Mouse (Mus musculus): ENCODE results near the gene Gm5416. TPM values are rescaled to one million over a fixed set of nuclear protein-coding genes. Genes with fewer than 3 reads are reported as not detected.
"Not testable (repeated sequence)": the region's sequence is repeated elsewhere in the genome, so short reads cannot be mapped to it uniquely, and the experiment has no call there.

The Gm5416 gene
- polyA plus RNA-seq (2015; fragmentation: Nextera tagmentation; extraction: Ambion mirVana): 1.2 TPM in 1 of 2 replicates, not detected in the other

DNA sequence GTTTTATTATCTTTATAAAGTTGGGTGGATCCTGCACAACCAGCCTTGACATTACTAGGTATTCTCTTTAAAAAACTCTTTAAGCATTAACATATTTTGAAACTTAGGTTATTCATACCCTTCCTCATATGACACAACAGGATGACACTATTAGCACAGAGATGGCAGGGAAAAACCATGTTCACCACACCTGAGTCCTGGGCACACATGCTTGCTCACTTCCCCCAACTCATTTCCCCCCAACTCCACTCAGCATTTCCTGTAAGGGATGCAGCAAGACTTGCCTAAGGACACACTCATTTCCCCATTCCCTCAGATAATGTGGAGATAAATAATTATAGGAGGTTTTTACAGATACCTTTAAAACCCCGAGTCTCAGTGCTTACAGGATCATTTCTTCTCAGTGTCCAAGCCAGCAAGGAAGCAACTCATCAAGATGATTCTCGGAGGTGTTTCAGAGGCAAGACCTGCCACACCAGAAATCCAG, at the start of gene Gm5416:
TSS of gene Gm5416 (plus strand) at position 437 of the 487 bp plus-strand sequence.
- Histone ChIP-seq H3K27ac (no peak within 1 kb of the TSS), H3K27me3 (no peaks in the 10 kb centered on the region), H3K9me3 (replicated peaks) (no peaks in the 10 kb centered on the region), H3K36me3 (no peaks in the 10 kb centered on the region), H3K9ac (no peak within 1 kb of the TSS), H3K4me1 (replicated peaks) (no peaks in the 10 kb centered on the region), H3K4me2 (no peak within 1 kb of the TSS), H3K4me3 (replicated peaks) (no peak within 1 kb of the TSS)
- 39% methylated on average over 2 of the region's 2 CpGs for WGBS (ENCODE audit: insufficient replicate concordance)
- DNase-seq (no peak), ATAC-seq (ENCODE audit: low read depth) (no peak)

GRCm38 (mm10) chr16:36167841-36168240, 42.4 kb upstream of the Gm5416 start:
- H3K4me1 ChIP-seq (replicated peaks); H3K9me3 ChIP-seq (replicated peaks); DNase-seq; H3K4me2 ChIP-seq; H3K36me3 ChIP-seq; H3K9ac ChIP-seq; H3K4me3 ChIP-seq (replicated peaks); H3K27me3 ChIP-seq; ATAC-seq (ENCODE audit: low read depth); H3K27ac ChIP-seq: not testable (repeated sequence)
- 67% methylated on average over 9 of the region's 10 CpGs for WGBS (ENCODE audit: insufficient replicate concordance)

DNA sequence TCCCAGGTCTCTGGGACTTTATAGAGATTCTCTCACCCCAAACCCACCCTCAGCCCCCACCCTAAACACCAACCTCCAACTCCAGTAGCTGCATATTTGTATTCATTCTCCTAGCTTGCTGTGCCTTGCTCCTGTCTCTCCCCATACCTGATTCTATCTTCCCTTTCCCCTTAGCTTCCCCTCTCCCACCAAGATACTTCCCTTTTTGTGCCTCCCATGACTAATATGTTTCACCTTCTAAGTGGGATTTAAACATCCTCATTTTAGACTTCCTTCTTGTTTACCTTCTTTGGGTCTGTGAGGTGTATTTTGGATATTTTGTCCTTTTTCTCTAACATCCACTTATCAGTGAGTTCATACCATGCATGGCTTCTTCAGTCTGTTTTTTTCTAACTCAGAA, 34.1 kb upstream of the Gm5416 start:
- Histone ChIP-seq H3K4me3 (replicated peaks) (no peak overlapping the region), H3K9me3 (replicated peaks) (no peaks in the 10 kb centered on the region), H3K27ac (no peak overlapping the region), H3K4me1 (replicated peaks) (no peaks in the 10 kb centered on the region), H3K9ac (no peak overlapping the region), H3K36me3 (no peaks in the 10 kb centered on the region), H3K27me3 (no peaks in the 10 kb centered on the region), H3K4me2 (no peak overlapping the region)
- no peak for ATAC-seq (ENCODE audit: low read depth)
- DNase-seq: no peak

- WGBS (ENCODE audit: insufficient replicate concordance): 55% methylated on average over 2 of the region's 2 CpGs
- Histone ChIP-seq H3K27ac (no peak overlapping the region), H3K4me2 (no peak overlapping the region)
Measured at GRCm38 (mm10) chr16:36179910-36180309, 30.3 kb upstream of the Gm5416 start.

GRCm38 (mm10) chr16:36183912-36184311, 26.3 kb upstream of the Gm5416 start, which contains the start of gene Gm5483:
Gene Gm5483 (plus strand): TSS chr16:36184212.
- H3K4me1 ChIP-seq (replicated peaks); ATAC-seq (ENCODE audit: low read depth); DNase-seq; H3K27me3 ChIP-seq; H3K9ac ChIP-seq; H3K4me3 ChIP-seq (replicated peaks); H3K4me2 ChIP-seq; H3K27ac ChIP-seq; H3K9me3 ChIP-seq (replicated peaks); H3K36me3 ChIP-seq: not testable (repeated sequence)
- 52% methylated on average over 4 of the region's 4 CpGs for WGBS (ENCODE audit: insufficient replicate concordance)

More at GRCm38 (mm10) chr16:36179910-36180309, 30.3 kb upstream of the Gm5416 start:
- no peaks in the 10 kb centered on the region for H3K4me1 ChIP-seq (replicated peaks)
- no peaks in the 10 kb centered on the region for H3K27me3 ChIP-seq
- H3K9me3 ChIP-seq (replicated peaks): no peaks in the 10 kb centered on the region
- ATAC-seq (ENCODE audit: low read depth): no peak
- no peak overlapping the region for H3K4me3 ChIP-seq (replicated peaks)
- no peak overlapping the region for H3K9ac ChIP-seq
- no peak for DNase-seq
- no peaks in the 10 kb centered on the region for H3K36me3 ChIP-seq

- 61% methylated on average over 19 of the region's 19 CpGs for WGBS (ENCODE audit: insufficient replicate concordance)
- H3K27ac ChIP-seq: no peak overlapping the region
- H3K27me3 ChIP-seq: no peaks in the 10 kb centered on the region
- no peak overlapping the region for H3K9ac ChIP-seq
- ATAC-seq (ENCODE audit: low read depth) (no peak), DNase-seq (no peak)
- no peak overlapping the region for H3K4me3 ChIP-seq (replicated peaks)
- no peaks in the 10 kb centered on the region for H3K9me3 ChIP-seq (replicated peaks)
- no peaks in the 10 kb centered on the region for H3K36me3 ChIP-seq
- no peaks in the 10 kb centered on the region for H3K4me1 ChIP-seq (replicated peaks)
- no peak overlapping the region for H3K4me2 ChIP-seq
Measured at GRCm38 (mm10) chr16:36199226-36199625, 11.0 kb upstream of the Gm5416 start.

GRCm38 (mm10) chr16:36203846-36204245, 6.4 kb upstream of the Gm5416 start:
- 52% methylated on average over 5 of the region's 5 CpGs for WGBS (ENCODE audit: insufficient replicate concordance)
- H3K4me2 ChIP-seq: no peak overlapping the region
- H3K36me3 ChIP-seq: no peaks in the 10 kb centered on the region
- H3K27ac ChIP-seq: no peak overlapping the region
- H3K4me1 ChIP-seq (replicated peaks): no peaks in the 10 kb centered on the region
- DNase-seq: no peak
- H3K27me3 ChIP-seq: no peaks in the 10 kb centered on the region
- no peak overlapping the region for H3K4me3 ChIP-seq (replicated peaks)
- H3K9me3 ChIP-seq (replicated peaks): no peaks in the 10 kb centered on the region
- ATAC-seq (ENCODE audit: low read depth): no peak
- no peak overlapping the region for H3K9ac ChIP-seq

- not testable (repeated sequence) for H3K36me3 ChIP-seq; H3K27ac ChIP-seq; ATAC-seq (ENCODE audit: low read depth); H3K27me3 ChIP-seq; H3K4me2 ChIP-seq; H3K4me3 ChIP-seq (replicated peaks); H3K9ac ChIP-seq; DNase-seq; H3K9me3 ChIP-seq (replicated peaks); H3K4me1 ChIP-seq (replicated peaks)
- 45% methylated on average over 2 of the region's 2 CpGs for WGBS (ENCODE audit: insufficient replicate concordance)
Measured at GRCm38 (mm10) chr16:36205684-36206083, 4.5 kb upstream of the Gm5416 start.

GRCm38 (mm10) chr16:36221168-36221567, 11.0 kb downstream of the Gm5416 start, which contains the start of gene 2010005H15Rik:
Gene 2010005H15Rik (plus strand): TSS chr16:36221468.
- H3K9me3 ChIP-seq (replicated peaks); H3K4me2 ChIP-seq; DNase-seq; H3K36me3 ChIP-seq; H3K27me3 ChIP-seq; H3K4me1 ChIP-seq (replicated peaks); H3K9ac ChIP-seq; H3K27ac ChIP-seq; ATAC-seq (ENCODE audit: low read depth); H3K4me3 ChIP-seq (replicated peaks): not testable (repeated sequence)
- WGBS (ENCODE audit: insufficient replicate concordance): 75% methylated on average over 7 of the region's 7 CpGs

DNA sequence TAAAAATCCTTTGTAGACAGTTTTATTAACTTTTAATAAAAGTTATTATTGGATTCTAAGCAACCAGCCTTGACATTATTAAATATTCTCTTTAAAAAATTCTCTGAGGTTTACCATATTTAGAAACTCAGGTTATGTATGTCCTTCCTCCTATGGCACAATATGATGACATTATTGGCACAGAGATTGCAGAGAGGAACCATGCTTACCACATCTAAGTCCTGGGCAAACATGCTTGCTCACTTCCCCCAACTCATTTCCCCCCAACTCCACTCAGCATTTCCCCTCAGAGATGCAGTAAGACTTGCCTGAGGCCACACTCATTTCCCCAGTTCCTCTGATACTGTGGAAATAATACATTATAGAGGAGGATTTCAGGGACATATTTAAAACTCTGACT, 50.4 kb downstream of the Gm5416 start:
- not testable (repeated sequence) for H3K4me1 ChIP-seq (replicated peaks); H3K4me3 ChIP-seq (replicated peaks); ATAC-seq (ENCODE audit: low read depth); H3K36me3 ChIP-seq; H3K27me3 ChIP-seq; H3K4me2 ChIP-seq; H3K9me3 ChIP-seq (replicated peaks); H3K9ac ChIP-seq; H3K27ac ChIP-seq; DNase-seq
